Mouse (Mus musculus): ENCODE results near the gene Pecam1. TPM values are rescaled to one million over a fixed set of nuclear protein-coding genes. Genes with fewer than 3 reads are reported as not detected.

Pecam1 gene
- polyA plus RNA-seq, 1 experiment: not detected

DNA sequence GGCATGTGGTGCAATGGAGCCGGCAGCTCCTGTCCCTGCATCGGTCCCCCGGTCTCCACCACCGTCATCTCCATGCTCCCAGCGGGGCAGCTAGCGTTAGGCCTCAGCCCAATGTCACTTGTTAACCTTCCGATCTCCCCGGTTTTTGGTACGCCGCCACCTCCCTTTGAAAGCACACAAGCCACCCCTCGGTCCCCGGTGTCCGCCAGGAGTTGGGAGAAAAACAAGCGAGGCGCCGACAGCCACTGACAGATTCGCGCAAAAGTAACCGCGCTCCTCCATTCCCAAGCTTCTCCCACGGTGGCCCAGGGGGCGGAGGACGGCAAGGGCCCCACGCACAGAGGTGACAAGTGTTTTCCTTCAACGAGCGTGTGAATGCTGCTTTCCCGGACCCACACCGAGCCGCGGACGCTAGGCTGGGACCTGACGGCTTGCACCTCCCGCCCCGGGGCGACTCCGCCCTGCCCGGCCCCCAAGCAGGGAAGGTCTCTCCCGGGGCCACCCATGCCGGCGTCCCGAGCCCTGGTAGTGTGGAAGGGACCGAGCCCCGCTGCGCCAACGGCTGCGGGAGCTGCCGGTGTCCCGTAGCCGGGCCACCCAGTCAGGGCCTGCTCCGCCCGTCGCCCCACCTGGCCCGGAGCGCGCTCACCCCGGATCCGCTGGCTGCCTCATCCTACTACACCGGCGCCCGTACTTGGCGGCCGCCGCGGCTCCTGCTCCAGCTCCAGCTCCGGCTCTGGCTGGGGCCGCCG, 138.0 kb downstream of the Pecam1 start:
- Histone ChIP-seq H3K4me3 (ENCODE audit: insufficient read depth, low read depth, low read length) (peak overlapping the region; percentile 89), H3K27ac (ENCODE audit: insufficient read depth, low read depth, low read length) (peak overlapping the region; percentile 61), H3K4me1 (ENCODE audit: control insufficient read depth, insufficient read depth, low read length) (peaks cover 10% of the 10 kb centered on the region)
- TF ChIP-seq POLR2A (IDR thresholded peaks at IDR 0.05; ENCODE audit: insufficient read depth, low read depth, low read length): peak; percentile 45; the same call in 1 of the 2 replicates
- no peak for TF ChIP-seq CTCF (IDR thresholded peaks at IDR 0.05; ENCODE audit: insufficient read depth, low read depth, low read length)
- under 1% methylated on average over 67 of the region's 67 CpGs for WGBS

- WGBS: 85% methylated on average over 8 of the region's 8 CpGs
- H3K4me1 ChIP-seq (ENCODE audit: control insufficient read depth, insufficient read depth, low read length): peaks cover 17% of the 10 kb centered on the region
- TF ChIP-seq POLR2A (IDR thresholded peaks at IDR 0.05; ENCODE audit: insufficient read depth, low read depth, low read length): no peak
- no peak for TF ChIP-seq CTCF (IDR thresholded peaks at IDR 0.05; ENCODE audit: insufficient read depth, low read depth, low read length)
- H3K27ac ChIP-seq (ENCODE audit: insufficient read depth, low read depth, low read length): no peak overlapping the region
- H3K4me3 ChIP-seq (ENCODE audit: insufficient read depth, low read depth, low read length): no peak overlapping the region
Measured at GRCm38 (mm10) chr11:106609731-106610130, 140.7 kb downstream of the Pecam1 start.

GRCm38 (mm10) chr11:106607316-106607715, 143.1 kb downstream of the Pecam1 start:
- 57% methylated on average over 6 of the region's 6 CpGs for WGBS
- Histone ChIP-seq H3K4me3 (ENCODE audit: insufficient read depth, low read depth, low read length) (no peak overlapping the region), H3K27ac (ENCODE audit: insufficient read depth, low read depth, low read length) (no peak overlapping the region), H3K4me1 (ENCODE audit: control insufficient read depth, insufficient read depth, low read length) (peaks cover 23% of the 10 kb centered on the region)
- no peak for TF ChIP-seq POLR2A (IDR thresholded peaks at IDR 0.05; ENCODE audit: insufficient read depth, low read depth, low read length)
- TF ChIP-seq CTCF (IDR thresholded peaks at IDR 0.05; ENCODE audit: insufficient read depth, low read depth, low read length): no peak

GRCm38 (mm10) chr11:106606042-106606441, 144.4 kb downstream of the Pecam1 start:
- Histone ChIP-seq H3K27ac (ENCODE audit: insufficient read depth, low read depth, low read length) (no peak overlapping the region), H3K4me1 (ENCODE audit: control insufficient read depth, insufficient read depth, low read length) (peaks cover 24% of the 10 kb centered on the region), H3K4me3 (ENCODE audit: insufficient read depth, low read depth, low read length) (no peak overlapping the region)
- WGBS: 58% methylated on average over 5 of the region's 5 CpGs
- no peak for TF ChIP-seq POLR2A (IDR thresholded peaks at IDR 0.05; ENCODE audit: insufficient read depth, low read depth, low read length)
- no peak for TF ChIP-seq CTCF (IDR thresholded peaks at IDR 0.05; ENCODE audit: insufficient read depth, low read depth, low read length)

Other genes with a start within 250 kb of the Pecam1 start
- gene Tex2, start 137.2 kb downstream of the Pecam1 start, polyA plus RNA-seq (2012; ENCODE audit: insufficient read depth, insufficient read length, low replicate concordance, missing spikeins): not detected in 2 replicates
- not detected in 2 replicates for gene Milr1, start 598 bp upstream of the Pecam1 start, polyA plus RNA-seq (2012; ENCODE audit: insufficient read depth, insufficient read length, low replicate concordance, missing spikeins)
- not detected in 2 replicates for gene Polg2, start 28.9 kb upstream of the Pecam1 start, polyA plus RNA-seq (2012; ENCODE audit: insufficient read depth, insufficient read length, low replicate concordance, missing spikeins)
- 601 and 983 TPM in 2 replicates for gene Ddx5, start 38.6 kb upstream of the Pecam1 start, polyA plus RNA-seq (2012; ENCODE audit: insufficient read depth, insufficient read length, low replicate concordance, missing spikeins)
- not detected in 2 replicates for gene Cep95, start 38.6 kb upstream of the Pecam1 start, polyA plus RNA-seq (2012; ENCODE audit: insufficient read depth, insufficient read length, low replicate concordance, missing spikeins)
- not detected in 2 replicates for gene Smurf2, start 170.1 kb upstream of the Pecam1 start, polyA plus RNA-seq (2012; ENCODE audit: insufficient read depth, insufficient read length, low replicate concordance, missing spikeins)
- gene Kpna2, start 248.9 kb upstream of the Pecam1 start, polyA plus RNA-seq (2012; ENCODE audit: insufficient read depth, insufficient read length, low replicate concordance, missing spikeins): not detected in 2 replicates

Measured in olfactory bulb, adult 2 months (tissue).